Mouse (Mus musculus) monocyte, adult 2 months (primary cell): ENCODE measurements around the gene Krt42.
A peak's percentile ranks its signal among the peaks of the same experiment; 100 is the strongest.
"Not testable (repeated sequence)": the region's sequence is repeated elsewhere in the genome, so short reads cannot be mapped to it uniquely, and the experiment has no call there.

Source experiments
- DNase-seq, 2 experiments: peaks; one replicate each; pipeline ENCODE4 v3.0.0; 2022; ENCODE audit warnings: low spot score in 2 of 2, low read depth in 1 of 2

Krt42 gene

GRCm38 (mm10) chr11:100269821-100270332 lies at the start of gene Krt42:
Krt42 (minus strand) TSS chr11:100269871.
- DNase-seq = no peak

- DNase-seq = no peak
Observed at GRCm38 (mm10) chr11:100318529-100319451, 49.1 kb upstream of the Krt42 start.

GRCm38 (mm10) chr11:100317826-100318380 lies 48.2 kb upstream of the Krt42 start:
- DNase-seq = no peak

- DNase-seq = no peak
Observed at GRCm38 (mm10) chr11:100315439-100315838, 45.8 kb upstream of the Krt42 start.

GRCm38 (mm10) chr11:100313424-100313823 lies 43.8 kb upstream of the Krt42 start:
- DNase-seq = no peak

- DNase-seq = no peak
Observed at GRCm38 (mm10) chr11:100312096-100312679, 42.5 kb upstream of the Krt42 start.

GRCm38 (mm10) chr11:100311656-100312055 lies 42.0 kb upstream of the Krt42 start:
- no peak for DNase-seq

- not testable (repeated sequence) for DNase-seq
Observed at GRCm38 (mm10) chr11:100308672-100309071, 39.0 kb upstream of the Krt42 start.

GRCm38 (mm10) chr11:100307900-100308299 lies 38.2 kb upstream of the Krt42 start:
- no peak for DNase-seq

- no peak for DNase-seq
Observed at GRCm38 (mm10) chr11:100301292-100301691, 31.6 kb upstream of the Krt42 start.

GRCm38 (mm10) chr11:100300293-100300692 lies 30.6 kb upstream of the Krt42 start:
- peak in 1 of 2 experiments; percentile 37 for DNase-seq

GRCm38 (mm10) chr11:100298274-100299036 lies 28.8 kb upstream of the Krt42 start:
- peak; percentile 39 to 71 for DNase-seq

- no peak for DNase-seq
Observed at GRCm38 (mm10) chr11:100297801-100298200, 28.1 kb upstream of the Krt42 start.

- DNase-seq = peak; percentile 32 to 64
Observed at GRCm38 (mm10) chr11:100295308-100295707, 25.6 kb upstream of the Krt42 start.

- DNase-seq = no peak
Observed at GRCm38 (mm10) chr11:100292884-100293283, 23.2 kb upstream of the Krt42 start.

- no peak for DNase-seq
Observed at GRCm38 (mm10) chr11:100290235-100290634, 20.6 kb upstream of the Krt42 start.

GRCm38 (mm10) chr11:100288942-100289341 lies 19.3 kb upstream of the Krt42 start:
- no peak for DNase-seq

GRCm38 (mm10) chr11:100287024-100287423 lies 17.4 kb upstream of the Krt42 start:
- DNase-seq = no peak

- no peak for DNase-seq
Observed at GRCm38 (mm10) chr11:100284988-100285387, 15.3 kb upstream of the Krt42 start.

GRCm38 (mm10) chr11:100282549-100282948 lies 12.9 kb upstream of the Krt42 start:
- peak in 1 of 2 experiments; percentile 35 for DNase-seq
